Mouse (Mus musculus): ENCODE results near the gene Gtf2h3. TPM values are rescaled to one million over a fixed set of nuclear protein-coding genes. Genes with fewer than 3 reads are reported as not detected.
"Not testable (repeated sequence)": the region's sequence is repeated elsewhere in the genome, so short reads cannot be mapped to it uniquely, and the experiment has no call there.

Gene Gtf2h3
- polyA plus RNA-seq, 1 experiment from 2014 or later: 81.4 TPM

DNA sequence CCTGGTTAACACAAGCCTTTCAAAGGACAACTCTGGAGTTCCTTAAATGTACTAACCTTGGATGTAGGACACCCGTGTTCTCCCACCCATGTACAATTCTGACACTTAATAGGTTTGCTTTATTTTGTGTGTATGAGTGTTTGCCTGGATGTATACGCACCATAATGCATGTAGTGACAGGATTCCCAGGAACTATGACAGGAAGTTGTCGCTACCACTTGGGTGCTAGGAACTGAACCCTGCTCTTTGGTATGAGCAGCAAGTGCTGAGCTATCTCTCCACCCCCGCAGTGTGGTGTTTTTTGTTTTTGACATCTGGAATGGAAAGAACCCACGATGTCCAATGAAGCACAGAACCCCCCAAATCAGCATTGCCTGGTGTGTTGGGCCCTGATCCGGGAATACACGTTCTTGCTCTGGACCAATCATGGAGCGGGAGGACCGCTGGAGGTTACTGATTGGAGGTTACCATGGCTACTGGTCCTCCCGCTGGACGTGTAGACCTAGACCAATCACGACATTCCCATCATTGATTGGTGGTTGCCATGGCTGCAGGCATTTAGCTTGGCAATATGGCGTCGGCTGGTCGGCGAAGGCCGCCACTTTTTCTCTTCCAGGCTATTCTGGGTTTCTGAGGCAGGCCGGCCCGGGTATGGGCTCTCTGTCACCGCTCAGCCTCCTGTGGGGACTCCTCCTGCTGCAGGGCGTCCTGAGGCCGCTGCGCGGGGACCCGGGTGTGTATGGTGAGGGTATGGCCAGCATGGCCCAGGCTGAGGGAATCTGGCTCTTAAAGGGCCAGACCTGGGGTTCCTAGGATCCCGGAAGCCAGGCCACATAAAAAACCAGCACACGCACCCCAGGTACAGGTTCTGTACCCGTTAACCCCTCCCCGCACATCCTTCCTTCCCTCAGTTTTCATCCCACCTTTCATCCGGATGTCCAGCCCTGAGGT, 19.6 kb downstream of the Gtf2h3 start:
- Histone ChIP-seq H3K9me3 (no peaks in the 10 kb centered on the region), H3K27ac (peak overlapping the region; percentile 90), H3K4me3 (peak overlapping the region; percentile 98), H3K36me3 (peaks cover 65% of the 10 kb centered on the region), H3K27me3 (ENCODE audit: insufficient read depth, poor library complexity, severe bottlenecking) (no peaks in the 10 kb centered on the region), H3K4me1 (replicated peaks) (peaks cover 18% of the 10 kb centered on the region)
- WGBS: 6% methylated on average over 30 of the region's 30 CpGs
- DNase-seq (ENCODE audit: low spot score): peak; percentile 95

DNA sequence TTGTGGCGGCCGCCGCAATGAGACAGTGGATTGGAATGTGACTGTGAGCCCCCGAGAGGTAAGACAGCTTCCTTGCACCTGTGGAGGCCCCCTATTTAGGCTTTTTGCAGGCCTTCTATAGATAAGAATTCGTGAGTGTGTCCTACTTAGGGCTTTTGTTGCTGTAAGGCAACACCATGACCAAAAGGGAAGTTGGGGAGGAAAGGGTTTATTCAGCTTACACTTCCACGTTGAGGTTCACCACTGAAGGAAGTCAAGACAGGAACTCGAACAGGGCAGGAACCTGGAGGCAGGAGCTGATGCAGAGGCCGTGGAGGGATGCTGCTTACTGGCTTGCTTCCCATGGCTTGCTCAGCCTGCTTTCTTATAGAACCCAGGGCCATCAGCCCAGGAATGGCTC, 20.8 kb downstream of the Gtf2h3 start:
- Histone ChIP-seq H3K4me3 (peak overlapping the region; percentile 98), H3K36me3 (peaks cover 65% of the 10 kb centered on the region), H3K4me1 (replicated peaks) (peaks cover 18% of the 10 kb centered on the region)
- WGBS: 67% methylated on average over 8 of the region's 8 CpGs
- not testable (repeated sequence) for H3K27me3 ChIP-seq (ENCODE audit: insufficient read depth, poor library complexity, severe bottlenecking); H3K27ac ChIP-seq; DNase-seq (ENCODE audit: low spot score); H3K9me3 ChIP-seq

DNA sequence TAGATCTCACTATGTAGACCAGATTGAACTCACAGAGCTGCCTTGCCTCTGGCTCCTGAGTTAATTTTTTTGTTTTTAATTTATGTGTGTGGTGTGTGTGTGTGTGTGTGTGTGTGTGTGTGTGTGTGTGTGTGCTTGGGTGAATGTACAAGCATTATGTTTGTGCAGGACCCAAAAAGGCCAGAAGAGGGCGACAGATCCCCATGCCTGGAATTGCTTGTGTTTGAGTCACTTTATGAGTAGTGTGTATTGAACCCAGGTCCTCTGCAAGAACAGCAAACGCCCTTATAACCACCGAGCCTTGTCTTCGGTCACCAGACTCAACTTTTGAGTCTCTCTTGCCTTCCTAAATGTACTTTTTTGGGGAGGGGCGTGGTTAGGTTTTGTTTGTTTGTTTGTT, 23.4 kb downstream of the Gtf2h3 start:
- no peak overlapping the region for H3K4me3 ChIP-seq
- no peaks in the 10 kb centered on the region for H3K9me3 ChIP-seq
- peaks cover 66% of the 10 kb centered on the region for H3K36me3 ChIP-seq
- H3K27me3 ChIP-seq (ENCODE audit: insufficient read depth, poor library complexity, severe bottlenecking): no peaks in the 10 kb centered on the region
- 71% methylated on average over 5 of the region's 5 CpGs for WGBS
- H3K4me1 ChIP-seq (replicated peaks): peaks cover 18% of the 10 kb centered on the region
- peak; percentile 58 for DNase-seq (ENCODE audit: low spot score)
- no peak overlapping the region for H3K27ac ChIP-seq

DNA sequence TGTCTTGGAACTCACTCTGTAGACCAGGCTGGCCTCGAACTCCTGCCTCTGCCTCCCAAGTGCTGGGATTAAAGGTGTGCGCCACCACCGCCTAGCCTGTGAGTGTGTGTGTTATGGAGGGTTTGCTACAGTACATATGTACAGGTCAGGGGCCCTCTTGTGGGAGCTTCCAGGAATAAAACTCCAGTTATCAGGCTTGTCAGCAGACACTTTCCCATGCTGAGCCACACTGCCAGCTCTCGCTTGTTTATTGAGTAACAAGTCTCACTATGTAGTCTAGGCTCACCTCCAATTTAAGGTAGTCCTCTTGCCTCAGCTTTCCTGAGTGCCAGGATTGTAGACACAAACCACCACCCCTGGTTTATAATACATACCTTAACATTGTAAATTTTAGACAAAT, 25.4 kb downstream of the Gtf2h3 start:
- no peak for DNase-seq (ENCODE audit: low spot score)
- WGBS: 92% methylated on average over 4 of the region's 4 CpGs
- no peaks in the 10 kb centered on the region for H3K9me3 ChIP-seq
- H3K4me1 ChIP-seq (replicated peaks): peaks cover 9% of the 10 kb centered on the region
- H3K27me3 ChIP-seq (ENCODE audit: insufficient read depth, poor library complexity, severe bottlenecking): no peaks in the 10 kb centered on the region
- peaks cover 81% of the 10 kb centered on the region for H3K36me3 ChIP-seq
- H3K27ac ChIP-seq: no peak overlapping the region
- no peak overlapping the region for H3K4me3 ChIP-seq

DNA sequence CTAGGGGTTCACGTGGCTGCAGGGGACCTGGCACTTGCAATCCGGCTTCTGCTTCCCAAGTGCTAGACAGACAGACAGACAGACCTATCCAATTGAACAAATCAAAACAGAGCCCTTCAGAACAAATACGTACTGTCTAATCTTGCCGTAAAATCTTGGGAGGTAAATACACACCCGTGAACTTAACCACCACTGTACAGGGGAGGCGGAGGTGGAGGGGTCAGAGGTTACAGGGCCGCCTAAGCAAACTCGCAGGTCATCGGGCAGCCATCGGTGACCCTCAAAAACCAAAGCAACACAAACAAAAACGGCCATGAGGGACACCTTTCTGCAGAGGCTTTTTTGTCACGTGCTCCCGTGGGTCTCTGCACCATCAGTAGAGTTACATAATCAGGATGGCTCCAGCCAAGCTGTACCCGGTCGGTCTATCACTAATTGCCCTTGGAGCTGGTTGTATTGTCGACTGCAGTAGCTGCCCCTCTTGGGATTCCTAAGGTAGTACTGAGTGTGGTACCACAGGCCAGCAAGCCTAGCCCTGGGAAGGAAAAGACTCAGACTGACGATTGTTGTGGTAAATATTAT, 26.2 kb downstream of the Gtf2h3 start:
- DNase-seq (ENCODE audit: low spot score): no peak
- H3K4me3 ChIP-seq: no peak overlapping the region
- no peak overlapping the region for H3K27ac ChIP-seq
- H3K36me3 ChIP-seq: peaks cover 83% of the 10 kb centered on the region
- no peaks in the 10 kb centered on the region for H3K9me3 ChIP-seq
- 90% methylated on average over 17 of the region's 17 CpGs for WGBS
- no peaks in the 10 kb centered on the region for H3K27me3 ChIP-seq (ENCODE audit: insufficient read depth, poor library complexity, severe bottlenecking)
- peaks cover under 1% of the 10 kb centered on the region; the same call in 1 of the 2 replicates for H3K4me1 ChIP-seq (replicated peaks)

DNA sequence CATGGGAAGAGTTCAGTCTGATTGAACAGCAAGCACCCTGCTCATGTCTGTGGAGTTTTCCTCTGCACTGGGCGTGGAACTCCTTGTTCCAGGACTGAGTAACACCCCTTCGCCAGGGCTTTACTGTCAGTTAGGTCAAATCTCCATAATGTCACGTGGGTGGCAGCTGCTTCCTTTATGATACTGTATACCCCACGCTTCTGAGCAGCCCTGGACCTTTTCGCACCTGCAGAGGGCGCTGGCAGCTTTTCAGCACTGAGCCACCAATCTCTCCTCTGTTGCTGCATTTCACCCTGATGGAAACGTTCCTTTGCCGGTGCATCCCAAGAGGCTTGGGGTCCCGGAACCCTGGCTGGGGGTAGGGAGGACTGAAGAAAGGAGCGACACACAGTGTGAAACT, 32.0 kb downstream of the Gtf2h3 start:
- peaks cover 84% of the 10 kb centered on the region for H3K36me3 ChIP-seq
- no peaks in the 10 kb centered on the region for H3K4me1 ChIP-seq (replicated peaks)
- no peak overlapping the region for H3K27ac ChIP-seq
- H3K9me3 ChIP-seq: no peaks in the 10 kb centered on the region
- H3K4me3 ChIP-seq: no peak overlapping the region
- no peak for DNase-seq (ENCODE audit: low spot score)
- WGBS: 78% methylated on average over 10 of the region's 10 CpGs
- H3K27me3 ChIP-seq (ENCODE audit: insufficient read depth, poor library complexity, severe bottlenecking): no peaks in the 10 kb centered on the region

GRCm38 (mm10) chr5:124614709-124615108, 35.8 kb downstream of the Gtf2h3 start:
- Histone ChIP-seq H3K27me3 (ENCODE audit: insufficient read depth, poor library complexity, severe bottlenecking) (no peaks in the 10 kb centered on the region), H3K9me3 (no peaks in the 10 kb centered on the region), H3K27ac (no peak overlapping the region), H3K4me1 (replicated peaks) (no peaks in the 10 kb centered on the region), H3K36me3 (peaks cover 82% of the 10 kb centered on the region), H3K4me3 (no peak overlapping the region)
- DNase-seq (ENCODE audit: low spot score): no peak
- 89% methylated on average over 11 of the region's 11 CpGs for WGBS

GRCm38 (mm10) chr5:124618711-124619110, 39.8 kb downstream of the Gtf2h3 start:
- no peak overlapping the region for H3K4me3 ChIP-seq
- no peak overlapping the region for H3K27ac ChIP-seq
- H3K27me3 ChIP-seq (ENCODE audit: insufficient read depth, poor library complexity, severe bottlenecking): no peaks in the 10 kb centered on the region
- no peak for DNase-seq (ENCODE audit: low spot score)
- peaks cover 62% of the 10 kb centered on the region for H3K36me3 ChIP-seq
- WGBS: 82% methylated on average over 10 of the region's 10 CpGs
- no peaks in the 10 kb centered on the region for H3K4me1 ChIP-seq (replicated peaks)
- no peaks in the 10 kb centered on the region for H3K9me3 ChIP-seq

GRCm38 (mm10) chr5:124621362-124621761, 42.4 kb downstream of the Gtf2h3 start:
- no peak overlapping the region for H3K27ac ChIP-seq
- no peaks in the 10 kb centered on the region for H3K9me3 ChIP-seq
- 76% methylated on average over 13 of the region's 13 CpGs for WGBS
- no peaks in the 10 kb centered on the region for H3K4me1 ChIP-seq (replicated peaks)
- peaks cover 59% of the 10 kb centered on the region for H3K36me3 ChIP-seq
- no peaks in the 10 kb centered on the region for H3K27me3 ChIP-seq (ENCODE audit: insufficient read depth, poor library complexity, severe bottlenecking)
- no peak for DNase-seq (ENCODE audit: low spot score)
- H3K4me3 ChIP-seq: no peak overlapping the region

DNA sequence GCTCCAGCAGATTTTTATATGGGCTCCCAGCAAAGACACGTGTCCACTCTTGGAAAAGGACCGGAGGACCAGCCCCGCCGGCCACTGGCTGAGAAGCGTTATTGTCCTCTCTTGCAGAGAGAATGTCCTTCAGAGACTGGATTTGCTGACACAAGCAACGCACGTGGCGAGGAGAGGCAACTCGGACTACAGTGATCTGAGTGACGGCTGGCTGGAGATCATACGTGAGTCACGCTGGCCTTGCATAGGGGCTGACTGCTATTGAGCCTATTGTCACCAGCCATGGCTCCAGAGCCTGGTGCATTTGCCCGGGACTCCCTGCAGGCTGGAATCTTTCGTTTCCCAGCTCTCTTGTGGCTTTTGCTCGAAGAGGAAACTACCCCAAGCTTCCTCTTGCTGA, 44.0 kb downstream of the Gtf2h3 start:
- Histone ChIP-seq H3K27me3 (ENCODE audit: insufficient read depth, poor library complexity, severe bottlenecking) (no peaks in the 10 kb centered on the region), H3K36me3 (peaks cover 56% of the 10 kb centered on the region), H3K4me3 (no peak overlapping the region), H3K27ac (no peak overlapping the region), H3K9me3 (no peaks in the 10 kb centered on the region), H3K4me1 (replicated peaks) (peaks cover under 1% of the 10 kb centered on the region; the same call in 1 of the 2 replicates)
- WGBS: 87% methylated on average over 15 of the region's 15 CpGs
- DNase-seq (ENCODE audit: low spot score): no peak

DNA sequence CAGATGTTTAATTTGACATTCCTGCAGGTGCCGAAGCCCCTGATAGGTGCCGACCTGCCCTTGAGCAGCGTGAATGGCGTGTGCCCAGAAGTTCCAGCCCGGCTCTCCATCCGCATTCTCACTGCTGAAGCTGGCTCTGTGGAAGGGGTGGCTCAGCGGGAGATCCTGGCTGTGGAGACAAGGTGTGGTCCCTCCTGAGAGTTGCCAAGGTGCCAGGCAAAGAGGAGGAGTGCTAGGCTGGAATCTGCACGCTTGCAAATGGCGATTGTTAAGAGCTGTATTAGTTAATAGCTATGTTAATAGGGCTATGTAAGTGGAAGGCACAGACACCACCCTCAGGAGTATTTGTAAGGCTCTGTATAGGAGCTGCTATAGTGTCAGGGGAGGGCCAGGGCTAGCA, 45.4 kb downstream of the Gtf2h3 start:
- no peaks in the 10 kb centered on the region for H3K9me3 ChIP-seq
- peaks cover 42% of the 10 kb centered on the region for H3K36me3 ChIP-seq
- no peak overlapping the region for H3K27ac ChIP-seq
- WGBS: 95% methylated on average over 9 of the region's 9 CpGs
- no peaks in the 10 kb centered on the region for H3K27me3 ChIP-seq (ENCODE audit: insufficient read depth, poor library complexity, severe bottlenecking)
- peaks cover 9% of the 10 kb centered on the region for H3K4me1 ChIP-seq (replicated peaks)
- no peak overlapping the region for H3K4me3 ChIP-seq
- DNase-seq (ENCODE audit: low spot score): no peak

- peak within 1 kb of the TSS; percentile 87 for H3K27ac ChIP-seq
- peak within 1 kb of the TSS; percentile 100 for H3K4me3 ChIP-seq
- peaks cover 22% of the 10 kb centered on the region for H3K4me1 ChIP-seq (replicated peaks)
- WGBS: under 1% methylated on average over 58 of the region's 58 CpGs
- DNase-seq (ENCODE audit: low spot score): peak; percentile 95
- peaks cover 42% of the 10 kb centered on the region for H3K36me3 ChIP-seq
- no peaks in the 10 kb centered on the region for H3K9me3 ChIP-seq
- no peaks in the 10 kb centered on the region for H3K27me3 ChIP-seq (ENCODE audit: insufficient read depth, poor library complexity, severe bottlenecking)
Measured at GRCm38 (mm10) chr5:124628448-124629363, 49.8 kb downstream of the Gtf2h3 start, which contains the start of gene Atp6v0a2. Gene Atp6v0a2, plus strand, starts transcription at chr5:124628576.

Measured in hindbrain, embryonic 10.5 days (tissue).